Mouse (Mus musculus) left cerebral cortex, adult 9 months (tissue): Measurements from ENCODE around the gene Chic2.

ENCODE experiments used
- DNase-seq, 2 experiments: peaks; one replicate each; pipeline ENCODE4 v3.0.0; 2022; ENCODE audit warnings: low spot score in 2 of 2

The Chic2 gene

GRCm38 (mm10) chr5:75044310-75044904 is at the start of gene Chic2:
TSS of gene Chic2 (minus strand) at chr5:75044774.
- peak; percentile 46 to 73 for DNase-seq

GRCm38 (mm10) chr5:75085906-75086305 is 41.3 kb upstream of the Chic2 start:
- no peak for DNase-seq

- no peak for DNase-seq
Measured at GRCm38 (mm10) chr5:75085521-75085875, 40.9 kb upstream of the Chic2 start.

- DNase-seq: no peak
Measured at GRCm38 (mm10) chr5:75084871-75085520, 40.4 kb upstream of the Chic2 start.

GRCm38 (mm10) chr5:75084393-75084870 is 39.9 kb upstream of the Chic2 start:
- no peak for DNase-seq

GRCm38 (mm10) chr5:75083591-75084392 is 39.2 kb upstream of the Chic2 start:
- DNase-seq: no peak

- DNase-seq: no peak
Measured at GRCm38 (mm10) chr5:75083061-75083460, 38.5 kb upstream of the Chic2 start.

GRCm38 (mm10) chr5:75082439-75082838 is 37.9 kb upstream of the Chic2 start:
- DNase-seq: no peak

- DNase-seq: no peak
Measured at GRCm38 (mm10) chr5:75079564-75079963, 35.0 kb upstream of the Chic2 start.

- no peak for DNase-seq
Measured at GRCm38 (mm10) chr5:75077051-75077380, 32.4 kb upstream of the Chic2 start.

GRCm38 (mm10) chr5:75076326-75077050 is 31.9 kb upstream of the Chic2 start:
- DNase-seq: no peak

GRCm38 (mm10) chr5:75075383-75075941 is 30.9 kb upstream of the Chic2 start, which contains the start of gene Gsx2:
TSS of gene Gsx2 (plus strand) at chr5:75075601.
- no peak for DNase-seq

GRCm38 (mm10) chr5:75074537-75075382 is 30.2 kb upstream of the Chic2 start:
- DNase-seq: no peak

- no peak for DNase-seq
Measured at GRCm38 (mm10) chr5:75074132-75074531, 29.6 kb upstream of the Chic2 start.

- DNase-seq: no peak
Measured at GRCm38 (mm10) chr5:75073684-75074083, 29.1 kb upstream of the Chic2 start.

- DNase-seq: no peak
Measured at GRCm38 (mm10) chr5:75073167-75073566, 28.6 kb upstream of the Chic2 start.

GRCm38 (mm10) chr5:75072532-75072931 is 28.0 kb upstream of the Chic2 start:
- no peak for DNase-seq

- DNase-seq: no peak
Measured at GRCm38 (mm10) chr5:75071951-75072350, 27.4 kb upstream of the Chic2 start.

GRCm38 (mm10) chr5:75070656-75071375 is 26.2 kb upstream of the Chic2 start:
- DNase-seq: no peak

GRCm38 (mm10) chr5:75070132-75070531 is 25.6 kb upstream of the Chic2 start:
- no peak for DNase-seq
